Mouse (Mus musculus) kidney, postnatal 0 days (tissue): ENCODE measurements around the gene Ist1. TPM values are rescaled to one million over a fixed set of nuclear protein-coding genes. Genes with fewer than 3 reads are reported as not detected.

Experiments
- ATAC-seq: fragments of 200-750 bp; cut with Nextera tagmentation; replicated peaks from 2 replicates; pipeline ENCODE4 v1.8.0; 2017; ENCODE audit warnings: low read depth, moderate number of reproducible peaks, moderate TSS enrichment, moderate library complexity; ENCODE audit not compliant: low FRiP score
- DNase-seq: peaks from one replicate; pipeline ENCODE4 v3.0.0-alpha.2; 2016; ENCODE audit warnings: low spot score
- H3K27ac ChIP-seq: fragments of 300-500 bp; sonication (generic); 2 replicates; pipeline ENCODE4 v1.5.1; 2014; ENCODE audit warnings: mild to moderate bottlenecking
- H3K27me3 ChIP-seq: fragments of 300-500 bp; sonication (generic); 2 replicates; pipeline ENCODE4 v1.6.1; 2014; ENCODE audit warnings: low read length, mixed read lengths; ENCODE audit not compliant: insufficient read depth
- H3K36me3 ChIP-seq: fragments of 300-500 bp; sonication (generic); 2 replicates; pipeline ENCODE4 v1.6.1; 2014; ENCODE audit warnings: low read length, mixed read lengths; ENCODE audit not compliant: insufficient read depth
- H3K4me1 ChIP-seq: fragments of 300-500 bp; sonication (generic); replicated peaks from 2 replicates; pipeline ENCODE4 v1.6.1; 2014; ENCODE audit warnings: antibody characterized with exemption, low read length, mixed read lengths; ENCODE audit not compliant: insufficient read depth
- H3K4me2 ChIP-seq: fragments of 300-500 bp; sonication (generic); 2 replicates; pipeline ENCODE4 v1.6.1; 2014; ENCODE audit warnings: mild to moderate bottlenecking, low read length, moderate library complexity, mixed read lengths
- H3K4me3 ChIP-seq: fragments of 300-500 bp; sonication (generic); replicated peaks from 2 replicates; pipeline ENCODE4 v1.5.1; 2014; ENCODE audit warnings: low read depth, low read length
- H3K9ac ChIP-seq: fragments of 300-500 bp; sonication (generic); 2 replicates; pipeline ENCODE4 v1.6.1; 2014; ENCODE audit warnings: low read depth, low read length
- H3K9me3 ChIP-seq: fragments of 300-500 bp; sonication (generic); replicated peaks from 2 replicates; pipeline ENCODE4 v1.6.1; 2016; ENCODE audit warnings: low read length, inconsistent platforms, mixed read lengths
- CTCF ChIP-seq: IDR thresholded peaks from 2 replicates; pipeline ENCODE4 v1.5.1; 2016; ENCODE audit warnings: antibody characterized with exemption, low read depth, mild to moderate bottlenecking, moderate library complexity
- WGBS: fragments of 180-500 bp; shearing (Covaris S2); extraction: QIAGEN DNeasy Blood & Tissue Kit; methylation state at CpG from one replicate; pipeline ENCODE4 v1.1.7; 2014; 5-methylcytosine and 5-hydroxymethylcytosine counted together
- polyA plus RNA-seq: library from polyadenylated mRNA; unstranded; fragments of >200 nt; fragmentation: Nextera tagmentation; extraction: Ambion mirVana; gene quantifications from 2 replicates; pipeline ENCODE4 v1.2.1, GENCODE M21; 2015

The Ist1 gene
- polyA plus RNA-seq, result 123 and 134 TPM in 2 replicates

GRCm38 (mm10) chr8:109693146-109693900, at the start of gene Ist1:
Gene Ist1, minus strand, starts transcription at chr8:109693260.
- peak within 1 kb of the TSS; percentile 91 for H3K9ac ChIP-seq
- H3K27ac ChIP-seq, result peak within 1 kb of the TSS; percentile 78
- peak; percentile 97 for DNase-seq
- H3K36me3 ChIP-seq, result no peaks in the 10 kb centered on the region
- H3K9me3 ChIP-seq, result no peaks in the 10 kb centered on the region
- H3K27me3 ChIP-seq, result no peaks in the 10 kb centered on the region
- peak; percentile 98 for ATAC-seq
- H3K4me1 ChIP-seq, result peaks cover 18% of the 10 kb centered on the region
- peak within 1 kb of the TSS; percentile 94 for H3K4me3 ChIP-seq
- under 1% methylated on average over 57 of the region's 57 CpGs for WGBS
- peak within 1 kb of the TSS; percentile 69 for H3K4me2 ChIP-seq
- no peak; the same call in 1 of the 2 replicates for TF ChIP-seq CTCF

GRCm38 (mm10) chr8:109738049-109738380, 45.0 kb upstream of the Ist1 start:
- ATAC-seq (no peak), DNase-seq (no peak)
- WGBS, result 72% methylated on average over 1 of the region's 1 CpGs
- 0 out of 2 replicates have a peak, but pooled peaks cover 13% of the 10 kb centered on the region for H3K36me3 ChIP-seq
- peaks cover 15% of the 10 kb centered on the region; the same call in 1 of the 2 replicates for H3K4me1 ChIP-seq
- H3K9ac ChIP-seq, result peak overlapping the region; percentile 98
- H3K27ac ChIP-seq, result no peak overlapping the region
- TF ChIP-seq CTCF, result no peak
- H3K4me2 ChIP-seq, result peak overlapping the region; percentile 94
- peak overlapping the region; percentile 96 for H3K4me3 ChIP-seq
- H3K27me3 ChIP-seq, result no peaks in the 10 kb centered on the region
- no peaks in the 10 kb centered on the region for H3K9me3 ChIP-seq

GRCm38 (mm10) chr8:109737237-109738048, 44.4 kb upstream of the Ist1 start, which contains the start of gene Atxn1l:
Gene Atxn1l, minus strand, starts transcription at chr8:109737739.
- Histone ChIP-seq H3K27me3 (no peaks in the 10 kb centered on the region), H3K9me3 (no peaks in the 10 kb centered on the region), H3K4me1 (peaks cover 15% of the 10 kb centered on the region; the same call in 1 of the 2 replicates), H3K27ac (peak within 1 kb of the TSS; percentile 85), H3K36me3 (peaks cover 18% of the 10 kb centered on the region; the same call in 1 of the 2 replicates), H3K4me2 (peak within 1 kb of the TSS; percentile 94), H3K9ac (peak within 1 kb of the TSS; percentile 98), H3K4me3 (peak within 1 kb of the TSS; percentile 96)
- DNase-seq (peak; percentile 88), ATAC-seq (peak; percentile 91)
- peak; percentile 73 for TF ChIP-seq CTCF
- under 1% methylated on average over 54 of the region's 59 CpGs for WGBS

GRCm38 (mm10) chr8:109736819-109737218, 43.8 kb upstream of the Ist1 start:
- Histone ChIP-seq H3K36me3 (peaks cover 22% of the 10 kb centered on the region; the same call in 1 of the 2 replicates), H3K27ac (peak overlapping the region; percentile 85), H3K4me2 (peak overlapping the region; percentile 94), H3K27me3 (no peaks in the 10 kb centered on the region), H3K4me1 (peaks cover 15% of the 10 kb centered on the region; the same call in 1 of the 2 replicates), H3K4me3 (peak overlapping the region; percentile 96), H3K9me3 (no peaks in the 10 kb centered on the region), H3K9ac (peak overlapping the region; percentile 98)
- 7% methylated on average over 8 of the region's 8 CpGs for WGBS
- no peak for TF ChIP-seq CTCF
- no peak; the same call in 1 of the 2 replicates for ATAC-seq
- no peak for DNase-seq

- Histone ChIP-seq H3K9ac (no peak overlapping the region), H3K36me3 (peaks cover 29% of the 10 kb centered on the region; the same call in 1 of the 2 replicates), H3K27ac (no peak overlapping the region), H3K4me2 (no peak overlapping the region), H3K9me3 (no peaks in the 10 kb centered on the region), H3K4me3 (no peak overlapping the region), H3K4me1 (peaks cover 15% of the 10 kb centered on the region; the same call in 1 of the 2 replicates), H3K27me3 (no peaks in the 10 kb centered on the region)
- no peak for TF ChIP-seq CTCF
- WGBS, result 83% methylated on average over 3 of the region's 3 CpGs
- no peak for DNase-seq
- ATAC-seq, result no peak
Observed at GRCm38 (mm10) chr8:109734018-109734417, 41.0 kb upstream of the Ist1 start.

- H3K4me1 ChIP-seq, result peaks cover 4% of the 10 kb centered on the region; the same call in 1 of the 2 replicates
- no peak overlapping the region for H3K4me3 ChIP-seq
- 67% methylated on average over 3 of the region's 3 CpGs for WGBS
- H3K36me3 ChIP-seq, result peaks cover 31% of the 10 kb centered on the region; the same call in 1 of the 2 replicates
- no peak overlapping the region for H3K9ac ChIP-seq
- no peaks in the 10 kb centered on the region for H3K9me3 ChIP-seq
- no peak for TF ChIP-seq CTCF
- no peaks in the 10 kb centered on the region for H3K27me3 ChIP-seq
- no peak overlapping the region for H3K27ac ChIP-seq
- ATAC-seq (no peak), DNase-seq (no peak)
- H3K4me2 ChIP-seq, result no peak overlapping the region
Observed at GRCm38 (mm10) chr8:109731012-109731411, 38.0 kb upstream of the Ist1 start.
